In genomic region chr9:13497690-13498333, GRCm38 (mm10) we compare ENCODE assay signal across 8 mouse cellular contexts. TPM values are rescaled to one million over a fixed set of nuclear protein-coding genes. Genes with fewer than 3 reads are reported as not detected.
DNase-seq lines count a peak whose midpoint lies in the region; TF ChIP-seq lines count a peak whose summit lies in the region.

No protein-coding gene starts in this region.

- H3K27me3 ChIP-seq in myocyte (ENCODE audit: control insufficient read depth, insufficient read depth, insufficient read length) = no peaks in the 10 kb centered on the region

- no peaks in the 10 kb centered on the region for H3K36me3 ChIP-seq in myocyte (ENCODE audit: control insufficient read depth, insufficient read depth)

- H3K79me2 ChIP-seq in myocyte (ENCODE audit: control insufficient read depth, insufficient read depth) = no peaks in the 10 kb centered on the region

- peak overlapping the region; percentile 47 for H3K4me2 ChIP-seq in myocyte (ENCODE audit: low read depth)

- no peak overlapping the region for H3ac ChIP-seq in myocyte (ENCODE audit: control insufficient read depth, insufficient read length)

- H3K4me3 ChIP-seq in brown adipose tissue, adult 24 weeks (ENCODE audit: insufficient read depth, low read depth, low read length) = no peak overlapping the region
- H3K4me3 ChIP-seq in myocyte = no peak overlapping the region

- peak; percentile 15 for DNase-seq in gastrocnemius, adult 18-20 months (ENCODE audit: low spot score)
- no peak for DNase-seq in gastrocnemius, postnatal 14 days
- DNase-seq in heart, postnatal 36 days = peak; percentile 23 to 43
- no peak for DNase-seq in thymus, postnatal 25 days
- DNase-seq in spleen, adult 18-20 months = no peak
- DNase-seq in cerebellum, adult 18-20 months = no peak

- intact Hi-C loops in gastrocnemius, postnatal 14 days (cut with DNase I; ENCODE audit: low total_unique reads) = no loop called here
- intact Hi-C loops in heart, postnatal 36 days (cut with DNase I) = no loop called here

- peaks cover 17% of the 10 kb centered on the region for H3K4me1 ChIP-seq in brown adipose tissue, adult 24 weeks (ENCODE audit: control insufficient read depth, insufficient read depth, insufficient read length, low read length)

- H3K27ac ChIP-seq in brown adipose tissue, adult 24 weeks (replicated peaks; ENCODE audit: low read depth, low read length) = peak overlapping the region; percentile 67

- no peak for TF ChIP-seq POLR2A in myocyte (IDR thresholded peaks at IDR 0.05; ENCODE audit: insufficient read length, low read depth)

TF ChIP-seq in myocyte, 11 proteins besides CTCF, POLR2A, EP300 and RAD21:
- TF ChIP-seq MYOG (IDR thresholded peaks at IDR 0.05; ENCODE audit: control insufficient read depth in 1 of 3, insufficient read depth in 1 of 3, insufficient read length in 2 of 3, low read depth in 2 of 3) = peak in 1 of 3 experiments; percentile 53
- no peak for TF ChIP-seq MAX (IDR thresholded peaks at IDR 0.05; ENCODE audit: low read depth)
- peak in 1 of 3 experiments; percentile 71 for TF ChIP-seq MYOD1 (IDR thresholded peaks at IDR 0.05; ENCODE audit: control insufficient read depth in 1 of 3, insufficient read length in 2 of 3, low read depth in 2 of 3)
- no peak for TF ChIP-seq POLR2AphosphoS2 (IDR thresholded peaks at IDR 0.05; ENCODE audit: insufficient read length, low read depth)
- TF ChIP-seq E2F4 (IDR thresholded peaks at IDR 0.05; ENCODE audit: insufficient read depth) = no peak
- no peak for TF ChIP-seq CEBPB (IDR thresholded peaks at IDR 0.05; ENCODE audit: insufficient read depth, poor library complexity, severe bottlenecking)
- TF ChIP-seq REST (IDR thresholded peaks at IDR 0.05; ENCODE audit: insufficient read depth, insufficient read length) = no peak
- TF ChIP-seq TCF3 (IDR thresholded peaks at IDR 0.05; ENCODE audit: insufficient read length, low read depth) = no peak
- TF ChIP-seq SRF (IDR thresholded peaks at IDR 0.05; ENCODE audit: control insufficient read depth, insufficient read length, low read depth) = no peak
- TF ChIP-seq TCF12 (IDR thresholded peaks at IDR 0.05; ENCODE audit: insufficient read depth, poor library complexity, severe bottlenecking) = no peak
- peak; percentile 34 for TF ChIP-seq USF1 (IDR thresholded peaks at IDR 0.05; ENCODE audit: low read depth)

RNA-seq across cellular contexts. Expression of gene Gm17571, which starts 51.3 kb away (rescaled TPM):
- total RNA-seq in gastrocnemius, adult 18-20 months (2021) = not detected
- not detected for total RNA-seq in gastrocnemius, postnatal 14 days (2021)
- not detected in 2 replicates for polyA plus RNA-seq in brown adipose tissue, adult 24 weeks (2012; ENCODE audit: insufficient read depth, insufficient read length, missing spikeins)
- total RNA-seq in heart, postnatal 36 days (2021) = not detected
- not detected for polyA plus RNA-seq in myocyte (2012; fragmentation: generic; extraction: Trizol)

Comparison
In these comparisons a context has a peak if more than half of its experiments do, and no peak if none do; other contexts are left out.
1. DNase-seq: peak in gastrocnemius, adult 18-20 months (single experiment) and heart, postnatal 36 days (2 of 2); none in gastrocnemius, postnatal 14 days (single experiment), thymus, postnatal 25 days (single experiment), spleen, adult 18-20 months (0 of 2) and cerebellum, adult 18-20 months (0 of 2).